Mouse (Mus musculus): ENCODE measurements at regions not wholly inside any gene's neighbourhood (a gene's known extent, or its start where the extent isn't known, plus 50 kb on each side); places are given as distances from the start of the nearest gene placed in this dataset.
A peak's percentile ranks its signal among the peaks of the same experiment; 100 is the strongest.
"Not testable (repeated sequence)": the region's sequence is repeated elsewhere in the genome, so short reads cannot be mapped to it uniquely, and the experiment has no call there.

GRCm38 (mm10) chr10:10205805-10206520 is 266.2 kb downstream of the Adgb start:
- WGBS, result 85% methylated on average over 7 of the region's 7 CpGs
- H3K9ac ChIP-seq (ENCODE audit: low read length), result no peak overlapping the region
- H3K4me2 ChIP-seq (ENCODE audit: low read length), result no peak overlapping the region
- no peaks in the 10 kb centered on the region for H3K4me1 ChIP-seq (ENCODE audit: control insufficient read depth, insufficient read depth, low read length)
- no peaks in the 10 kb centered on the region for H3K36me3 ChIP-seq (ENCODE audit: control insufficient read depth, insufficient read depth, low read length)
- ATAC-seq (no peak), DNase-seq (ENCODE audit: low spot score) (no peak)
- H3K9me3 ChIP-seq (replicated peaks; ENCODE audit: control insufficient read depth, low read length), result no peaks in the 10 kb centered on the region
- no peak overlapping the region for H3K27ac ChIP-seq (ENCODE audit: low read depth, low read length)
- no peak overlapping the region for H3K4me3 ChIP-seq (ENCODE audit: low read depth, low read length)
- no peaks in the 10 kb centered on the region for H3K27me3 ChIP-seq (replicated peaks; ENCODE audit: control insufficient read depth, insufficient read depth, low read length)

GRCm38 (mm10) chr10:10203982-10204381 is 268.1 kb downstream of the Adgb start:
- no peak overlapping the region for H3K4me2 ChIP-seq (ENCODE audit: low read length)
- DNase-seq (ENCODE audit: low spot score) (no peak), ATAC-seq (no peak)
- H3K27me3 ChIP-seq (replicated peaks; ENCODE audit: control insufficient read depth, insufficient read depth, low read length), result no peaks in the 10 kb centered on the region
- H3K9me3 ChIP-seq (replicated peaks; ENCODE audit: control insufficient read depth, low read length), result no peaks in the 10 kb centered on the region
- H3K4me1 ChIP-seq (ENCODE audit: control insufficient read depth, insufficient read depth, low read length), result no peaks in the 10 kb centered on the region
- no peak overlapping the region for H3K9ac ChIP-seq (ENCODE audit: low read length)
- no peak overlapping the region for H3K4me3 ChIP-seq (ENCODE audit: low read depth, low read length)
- 81% methylated on average over 7 of the region's 7 CpGs for WGBS
- no peak overlapping the region for H3K27ac ChIP-seq (ENCODE audit: low read depth, low read length)
- H3K36me3 ChIP-seq (ENCODE audit: control insufficient read depth, insufficient read depth, low read length), result no peaks in the 10 kb centered on the region

GRCm38 (mm10) chr10:10190308-10190707 is 281.8 kb downstream of the Adgb start:
- H3K36me3 ChIP-seq (ENCODE audit: control insufficient read depth, insufficient read depth, low read length), result no peaks in the 10 kb centered on the region
- H3K4me1 ChIP-seq (ENCODE audit: control insufficient read depth, insufficient read depth, low read length), result no peaks in the 10 kb centered on the region
- H3K9ac ChIP-seq (ENCODE audit: low read length), result no peak overlapping the region
- ATAC-seq (no peak), DNase-seq (ENCODE audit: low spot score) (no peak)
- H3K4me2 ChIP-seq (ENCODE audit: low read length), result no peak overlapping the region
- 93% methylated on average over 2 of the region's 2 CpGs for WGBS
- H3K27me3 ChIP-seq (replicated peaks; ENCODE audit: control insufficient read depth, insufficient read depth, low read length), result no peaks in the 10 kb centered on the region
- H3K27ac ChIP-seq (ENCODE audit: low read depth, low read length), result no peak overlapping the region
- no peak overlapping the region for H3K4me3 ChIP-seq (ENCODE audit: low read depth, low read length)
- no peaks in the 10 kb centered on the region for H3K9me3 ChIP-seq (replicated peaks; ENCODE audit: control insufficient read depth, low read length)

GRCm38 (mm10) chr10:10188113-10188512 is 284.0 kb downstream of the Adgb start:
- Histone ChIP-seq H3K27me3 (replicated peaks; ENCODE audit: control insufficient read depth, insufficient read depth, low read length) (no peaks in the 10 kb centered on the region), H3K4me2 (ENCODE audit: low read length) (no peak overlapping the region), H3K36me3 (ENCODE audit: control insufficient read depth, insufficient read depth, low read length) (no peaks in the 10 kb centered on the region), H3K4me1 (ENCODE audit: control insufficient read depth, insufficient read depth, low read length) (no peaks in the 10 kb centered on the region), H3K27ac (ENCODE audit: low read depth, low read length) (no peak overlapping the region), H3K9ac (ENCODE audit: low read length) (no peak overlapping the region), H3K4me3 (ENCODE audit: low read depth, low read length) (no peak overlapping the region), H3K9me3 (replicated peaks; ENCODE audit: control insufficient read depth, low read length) (no peaks in the 10 kb centered on the region)
- WGBS, result 74% methylated on average over 5 of the region's 5 CpGs
- ATAC-seq, result no peak
- DNase-seq (ENCODE audit: low spot score), result peak; percentile 7

GRCm38 (mm10) chr10:10186721-10187120 is 285.4 kb downstream of the Adgb start:
- DNase-seq (ENCODE audit: low spot score) (no peak), ATAC-seq (no peak)
- Histone ChIP-seq H3K27me3 (replicated peaks; ENCODE audit: control insufficient read depth, insufficient read depth, low read length) (no peaks in the 10 kb centered on the region), H3K4me3 (ENCODE audit: low read depth, low read length) (no peak overlapping the region), H3K9ac (ENCODE audit: low read length) (no peak overlapping the region), H3K27ac (ENCODE audit: low read depth, low read length) (no peak overlapping the region), H3K4me1 (ENCODE audit: control insufficient read depth, insufficient read depth, low read length) (no peaks in the 10 kb centered on the region), H3K4me2 (ENCODE audit: low read length) (no peak overlapping the region), H3K9me3 (replicated peaks; ENCODE audit: control insufficient read depth, low read length) (no peaks in the 10 kb centered on the region), H3K36me3 (ENCODE audit: control insufficient read depth, insufficient read depth, low read length) (no peaks in the 10 kb centered on the region)
- 90% methylated on average over 5 of the region's 5 CpGs for WGBS

GRCm38 (mm10) chr10:10185298-10185883 is 284.5 kb upstream of the Stxbp5 start:
- Histone ChIP-seq H3K4me1 (ENCODE audit: control insufficient read depth, insufficient read depth, low read length) (no peaks in the 10 kb centered on the region), H3K4me3 (ENCODE audit: low read depth, low read length) (no peak overlapping the region), H3K4me2 (ENCODE audit: low read length) (no peak overlapping the region), H3K27ac (ENCODE audit: low read depth, low read length) (no peak overlapping the region), H3K36me3 (ENCODE audit: control insufficient read depth, insufficient read depth, low read length) (no peaks in the 10 kb centered on the region), H3K9ac (ENCODE audit: low read length) (no peak overlapping the region), H3K27me3 (replicated peaks; ENCODE audit: control insufficient read depth, insufficient read depth, low read length) (no peaks in the 10 kb centered on the region), H3K9me3 (replicated peaks; ENCODE audit: control insufficient read depth, low read length) (no peaks in the 10 kb centered on the region)
- DNase-seq (ENCODE audit: low spot score) (no peak), ATAC-seq (no peak)
- WGBS, result 89% methylated on average over 8 of the region's 8 CpGs

GRCm38 (mm10) chr10:10184386-10184785 is 283.5 kb upstream of the Stxbp5 start:
- no peaks in the 10 kb centered on the region for H3K4me1 ChIP-seq (ENCODE audit: control insufficient read depth, insufficient read depth, low read length)
- DNase-seq (ENCODE audit: low spot score), result no peak
- H3K4me2 ChIP-seq (ENCODE audit: low read length), result no peak overlapping the region
- ATAC-seq, result no peak
- no peak overlapping the region for H3K9ac ChIP-seq (ENCODE audit: low read length)
- H3K4me3 ChIP-seq (ENCODE audit: low read depth, low read length), result no peak overlapping the region
- H3K9me3 ChIP-seq (replicated peaks; ENCODE audit: control insufficient read depth, low read length), result no peaks in the 10 kb centered on the region
- WGBS, result 82% methylated on average over 5 of the region's 5 CpGs
- no peak overlapping the region for H3K27ac ChIP-seq (ENCODE audit: low read depth, low read length)
- no peaks in the 10 kb centered on the region for H3K27me3 ChIP-seq (replicated peaks; ENCODE audit: control insufficient read depth, insufficient read depth, low read length)
- no peaks in the 10 kb centered on the region for H3K36me3 ChIP-seq (ENCODE audit: control insufficient read depth, insufficient read depth, low read length)

- H3K4me1 ChIP-seq (ENCODE audit: control insufficient read depth, insufficient read depth, low read length), result not testable (repeated sequence)
Measured at GRCm38 (mm10) chr10:10177037-10177436, 276.2 kb upstream of the Stxbp5 start.

More at GRCm38 (mm10) chr10:10177037-10177436, 276.2 kb upstream of the Stxbp5 start:
- ATAC-seq; H3K9me3 ChIP-seq (replicated peaks; ENCODE audit: control insufficient read depth, low read length); H3K36me3 ChIP-seq (ENCODE audit: control insufficient read depth, insufficient read depth, low read length); H3K27ac ChIP-seq (ENCODE audit: low read depth, low read length); H3K4me3 ChIP-seq (ENCODE audit: low read depth, low read length); H3K4me2 ChIP-seq (ENCODE audit: low read length); DNase-seq (ENCODE audit: low spot score); H3K9ac ChIP-seq (ENCODE audit: low read length); H3K27me3 ChIP-seq (replicated peaks; ENCODE audit: control insufficient read depth, insufficient read depth, low read length): not testable (repeated sequence)
- 76% methylated on average over 3 of the region's 3 CpGs for WGBS

Measured in forebrain, embryonic 14.5 days (tissue).